In genomic region chr1:161185431-161185830, GRCm38 (mm10) we compare ENCODE assay signal across 19 mouse cellular contexts. TPM values are rescaled to one million over a fixed set of nuclear protein-coding genes. Genes with fewer than 3 reads are reported as not detected.
A peak's percentile ranks its signal among the peaks of the same experiment; 100 is the strongest.
DNase-seq lines count a peak whose midpoint lies in the region.
"Had no signal": no experiment of that assay in that cellular context is flagged by ENCODE, and none has a peak within 500 bp of the region (broad histone marks: within the 10 kb centered on the region; RNA-seq: fewer than 3 reads in every experiment).

No protein-coding gene starts in this region.

- peak; percentile 49 to 69 for DNase-seq in adrenal gland, adult (ENCODE audit: inconsistent age in 2 of 2, low spot score in 1 of 2)
- DNase-seq in adrenal gland, postnatal 4 days (ENCODE audit: low spot score in 2 of 2), result no peak
- peak; percentile 44 for DNase-seq in heart, adult 11 months
- no peak for DNase-seq in heart, adult 9 months (ENCODE audit: low spot score in 2 of 2)
- peak; percentile 18 for DNase-seq in adrenal gland, postnatal 10 days
- peak; percentile 46 to 51 for DNase-seq in adrenal gland, postnatal 36 days
- no peak for DNase-seq in left cerebral cortex, adult 8-10 months (ENCODE audit: low spot score in 2 of 2)
- no peak for DNase-seq in right cerebral cortex, postnatal 25 days
- DNase-seq: cerebellum, adult 11 months; cerebellum, adult 18-20 months; cerebellum, adult 8-10 months; cerebellum, adult 9-11 months; cerebellum, postnatal 14 days; cerebellum, postnatal 36 days; forebrain, postnatal 0 days had no signal

RNA-seq across cellular contexts. Expression of gene Tex50, which starts 26.3 kb away (rescaled TPM):
- not detected for total RNA-seq in adrenal gland, postnatal 4 days (2021)
- not detected for total RNA-seq in adrenal gland, postnatal 10 days (2021)
- not detected for total RNA-seq in adrenal gland, postnatal 36 days (2021)
- total RNA-seq in left cerebral cortex, adult 8-10 months (2022), result under 1 TPM in 1 of 4 experiments, not detected in 3; 0.37 TPM
- total RNA-seq: adrenal gland, adult 18-20 months; common myeloid progenitor, adult 5-6 weeks; ES-E14; forebrain, postnatal 0 days; MEL had no signal

RNA-seq across cellular contexts. Expression of gene Ankrd45, which starts 42.9 kb away (rescaled TPM):
- total RNA-seq in adrenal gland, postnatal 4 days (2021), result 1 to 10 TPM; 3.8 to 5.0 TPM
- 1 to 10 TPM; 1.7 to 3.0 TPM for total RNA-seq in adrenal gland, postnatal 10 days (2021)
- 1 to 10 TPM; 4.4 to 8.5 TPM for total RNA-seq in adrenal gland, postnatal 36 days (2021)
- total RNA-seq in left cerebral cortex, adult 8-10 months (2022), result 10 to 100 TPM; 69.2 to 76.3 (median 74.0) TPM
- total RNA-seq: common myeloid progenitor, adult 5-6 weeks; MEL had no signal

RNA-seq across cellular contexts. Expression of gene Klhl20, which starts 54.1 kb away (rescaled TPM):
- total RNA-seq in adrenal gland, postnatal 4 days (2021), result 10 to 100 TPM; 22.2 to 22.3 TPM
- 10 to 100 TPM; 13.7 to 17.8 TPM for total RNA-seq in adrenal gland, postnatal 10 days (2021)
- 10 to 100 TPM; 15.9 to 16.7 TPM for total RNA-seq in adrenal gland, postnatal 36 days (2021)
- total RNA-seq in left cerebral cortex, adult 8-10 months (2022), result 10 to 100 TPM; 16.5 to 19.5 (median 17.6) TPM

Comparison
In these comparisons a context has a peak if more than half of its experiments do, and no peak if none do; other contexts are left out.
1. DNase-seq: peak in adrenal gland, adult (2 of 2), heart, adult 11 months (single experiment), adrenal gland, postnatal 10 days (single experiment) and adrenal gland, postnatal 36 days (2 of 2); none in adrenal gland, postnatal 4 days (0 of 2), heart, adult 9 months (0 of 2), left cerebral cortex, adult 8-10 months (0 of 2) and right cerebral cortex, postnatal 25 days (single experiment).
2. RNA of gene Ankrd45, which starts 42.9 kb away (total RNA-seq): 69.2 to 76.3 TPM in left cerebral cortex, adult 8-10 months; 4.4 to 8.5 TPM in adrenal gland, postnatal 36 days, 3.8 to 5.0 TPM in adrenal gland, postnatal 4 days and 1.7 to 3.0 TPM in adrenal gland, postnatal 10 days; every median in the first group is over 4 times any median in the second.